Mouse (Mus musculus) thymus, adult 2 months (tissue): ENCODE measurements at regions not wholly inside any gene's neighbourhood (a gene's known extent, or its start where the extent isn't known, plus 50 kb on each side); places are given as distances from the start of the nearest gene placed in this dataset.

ENCODE experiments used
- CTCF ChIP-seq: fragments of 200-500 bp; IDR thresholded peaks from 2 replicates; pipeline ENCODE4 v1.5.1; 2012; ENCODE audit warnings: mild to moderate bottlenecking, control low read depth, low read length, moderate library complexity, borderline replicate concordance; ENCODE audit not compliant: control insufficient read depth, poor library complexity, insufficient read depth; ENCODE audit errors: extremely low read depth
- POLR2A ChIP-seq: fragments of 200-500 bp; IDR thresholded peaks from 2 replicates; pipeline ENCODE4 v1.6.1; 2012; ENCODE audit warnings: mild to moderate bottlenecking, low read length, control low read depth, moderate library complexity; ENCODE audit not compliant: control insufficient read depth, poor library complexity, insufficient read depth; ENCODE audit errors: extremely low read depth

- TF ChIP-seq CTCF (no peak), POLR2A (no peak)
Observed at GRCm38 (mm10) chr4:152916576-152916975, 438.9 kb upstream of the Kcnab2 start.
